Mouse (Mus musculus) kidney, adult 18-20 months (tissue): ENCODE measurements at regions not wholly inside any gene's neighbourhood (a gene's known extent, or its start where the extent isn't known, plus 50 kb on each side); places are given as distances from the start of the nearest gene placed in this dataset.

ENCODE experiments used
- DNase-seq: peaks from one replicate; pipeline ENCODE4 v3.0.0; 2021

- DNase-seq: no peak
Measured at GRCm38 (mm10) chr11:112519076-112519475, 262.9 kb upstream of the Sox9 start.

- no peak for DNase-seq
Measured at GRCm38 (mm10) chr11:112524983-112525382, 257.0 kb upstream of the Sox9 start.

GRCm38 (mm10) chr11:112542573-112542972 is 239.5 kb upstream of the Sox9 start:
- DNase-seq: no peak

- DNase-seq: no peak
Measured at GRCm38 (mm10) chr11:112543473-112543872, 238.6 kb upstream of the Sox9 start.

- DNase-seq: no peak
Measured at GRCm38 (mm10) chr11:112545231-112546010, 236.6 kb upstream of the Sox9 start.

GRCm38 (mm10) chr11:112546162-112546561 is 235.9 kb upstream of the Sox9 start:
- DNase-seq: no peak

- DNase-seq: no peak
Measured at GRCm38 (mm10) chr11:112552838-112553237, 229.2 kb upstream of the Sox9 start.

GRCm38 (mm10) chr11:112563027-112563426 is 219.0 kb upstream of the Sox9 start:
- DNase-seq: no peak

- no peak for DNase-seq
Measured at GRCm38 (mm10) chr11:112564706-112565215, 217.3 kb upstream of the Sox9 start.

GRCm38 (mm10) chr11:112566071-112566470 is 216.0 kb upstream of the Sox9 start:
- DNase-seq: no peak

- no peak for DNase-seq
Measured at GRCm38 (mm10) chr11:112587386-112587785, 194.6 kb upstream of the Sox9 start.

- DNase-seq: no peak
Measured at GRCm38 (mm10) chr11:112588088-112588487, 193.9 kb upstream of the Sox9 start.

GRCm38 (mm10) chr11:112590214-112590613 is 191.8 kb upstream of the Sox9 start:
- DNase-seq: no peak

GRCm38 (mm10) chr11:112592411-112593020 is 189.5 kb upstream of the Sox9 start:
- no peak for DNase-seq

- no peak for DNase-seq
Measured at GRCm38 (mm10) chr11:112593821-112594220, 188.2 kb upstream of the Sox9 start.

GRCm38 (mm10) chr11:112607359-112607758 is 174.7 kb upstream of the Sox9 start:
- DNase-seq: no peak

GRCm38 (mm10) chr11:112609277-112609676 is 172.7 kb upstream of the Sox9 start:
- no peak for DNase-seq

- DNase-seq: no peak
Measured at GRCm38 (mm10) chr11:112611073-112611472, 171.0 kb upstream of the Sox9 start.

- DNase-seq: no peak
Measured at GRCm38 (mm10) chr11:112615629-112616028, 166.4 kb upstream of the Sox9 start.

- DNase-seq: no peak
Measured at GRCm38 (mm10) chr11:112616942-112617341, 165.1 kb upstream of the Sox9 start.

GRCm38 (mm10) chr11:112620916-112621315 is 161.1 kb upstream of the Sox9 start:
- DNase-seq: no peak

GRCm38 (mm10) chr11:112621385-112622120 is 160.5 kb upstream of the Sox9 start:
- no peak for DNase-seq

- DNase-seq: no peak
Measured at GRCm38 (mm10) chr11:112649298-112649697, 132.7 kb upstream of the Sox9 start.
